Mouse (Mus musculus): Measurements from ENCODE around the gene Fut11.

The Fut11 gene

GRCm38 (mm10) chr14:20694884-20695760 is at the start of gene Fut11:
Gene Fut11, plus strand, starts transcription at chr14:20694968.
- peak; percentile 89 for DNase-seq

GRCm38 (mm10) chr14:20645547-20645946 is 49.2 kb upstream of the Fut11 start:
- no peak for DNase-seq

GRCm38 (mm10) chr14:20646381-20646780 is 48.4 kb upstream of the Fut11 start:
- DNase-seq, result no peak

GRCm38 (mm10) chr14:20651000-20651399 is 43.8 kb upstream of the Fut11 start:
- no peak for DNase-seq

GRCm38 (mm10) chr14:20651722-20652256 is 43.0 kb upstream of the Fut11 start:
- DNase-seq, result no peak

GRCm38 (mm10) chr14:20654690-20655421 is 39.9 kb upstream of the Fut11 start:
- DNase-seq, result no peak

GRCm38 (mm10) chr14:20655731-20656130 is 39.0 kb upstream of the Fut11 start:
- no peak for DNase-seq

- DNase-seq, result no peak
Measured at GRCm38 (mm10) chr14:20656361-20656760, 38.4 kb upstream of the Fut11 start, which contains the start of gene Myoz1. Gene Myoz1, minus strand, starts transcription at chr14:20656540.

GRCm38 (mm10) chr14:20658326-20658725 is 36.4 kb upstream of the Fut11 start:
- DNase-seq, result no peak

- DNase-seq, result no peak
Measured at GRCm38 (mm10) chr14:20658902-20659301, 35.9 kb upstream of the Fut11 start.

GRCm38 (mm10) chr14:20659687-20660086 is 35.1 kb upstream of the Fut11 start:
- no peak for DNase-seq

- DNase-seq, result peak; percentile 94
Measured at GRCm38 (mm10) chr14:20660827-20661660, 33.7 kb upstream of the Fut11 start.

- DNase-seq, result peak; percentile 6
Measured at GRCm38 (mm10) chr14:20661661-20662331, 33.0 kb upstream of the Fut11 start.

- DNase-seq, result no peak
Measured at GRCm38 (mm10) chr14:20662740-20663139, 32.0 kb upstream of the Fut11 start.

- no peak for DNase-seq
Measured at GRCm38 (mm10) chr14:20663601-20664000, 31.2 kb upstream of the Fut11 start.

- DNase-seq, result no peak
Measured at GRCm38 (mm10) chr14:20664436-20664835, 30.3 kb upstream of the Fut11 start.

- DNase-seq, result no peak
Measured at GRCm38 (mm10) chr14:20667469-20667868, 27.3 kb upstream of the Fut11 start.

GRCm38 (mm10) chr14:20668154-20668810 is 26.5 kb upstream of the Fut11 start, which contains the start of gene Synpo2l:
Gene Synpo2l, minus strand, starts transcription at chr14:20668354.
- no peak for DNase-seq

- peak; percentile 56 for DNase-seq
Measured at GRCm38 (mm10) chr14:20672990-20673389, 21.8 kb upstream of the Fut11 start.

GRCm38 (mm10) chr14:20673735-20674063 is 21.1 kb upstream of the Fut11 start:
- peak; percentile 55 for DNase-seq

- DNase-seq, result peak; percentile 99
Measured at GRCm38 (mm10) chr14:20674064-20674833, 20.5 kb upstream of the Fut11 start, which contains the start of gene Sec24c. Gene Sec24c, plus strand, starts transcription at chr14:20674308.
